Mouse (Mus musculus): Measurements from ENCODE around the gene Piezo1.

DNA sequence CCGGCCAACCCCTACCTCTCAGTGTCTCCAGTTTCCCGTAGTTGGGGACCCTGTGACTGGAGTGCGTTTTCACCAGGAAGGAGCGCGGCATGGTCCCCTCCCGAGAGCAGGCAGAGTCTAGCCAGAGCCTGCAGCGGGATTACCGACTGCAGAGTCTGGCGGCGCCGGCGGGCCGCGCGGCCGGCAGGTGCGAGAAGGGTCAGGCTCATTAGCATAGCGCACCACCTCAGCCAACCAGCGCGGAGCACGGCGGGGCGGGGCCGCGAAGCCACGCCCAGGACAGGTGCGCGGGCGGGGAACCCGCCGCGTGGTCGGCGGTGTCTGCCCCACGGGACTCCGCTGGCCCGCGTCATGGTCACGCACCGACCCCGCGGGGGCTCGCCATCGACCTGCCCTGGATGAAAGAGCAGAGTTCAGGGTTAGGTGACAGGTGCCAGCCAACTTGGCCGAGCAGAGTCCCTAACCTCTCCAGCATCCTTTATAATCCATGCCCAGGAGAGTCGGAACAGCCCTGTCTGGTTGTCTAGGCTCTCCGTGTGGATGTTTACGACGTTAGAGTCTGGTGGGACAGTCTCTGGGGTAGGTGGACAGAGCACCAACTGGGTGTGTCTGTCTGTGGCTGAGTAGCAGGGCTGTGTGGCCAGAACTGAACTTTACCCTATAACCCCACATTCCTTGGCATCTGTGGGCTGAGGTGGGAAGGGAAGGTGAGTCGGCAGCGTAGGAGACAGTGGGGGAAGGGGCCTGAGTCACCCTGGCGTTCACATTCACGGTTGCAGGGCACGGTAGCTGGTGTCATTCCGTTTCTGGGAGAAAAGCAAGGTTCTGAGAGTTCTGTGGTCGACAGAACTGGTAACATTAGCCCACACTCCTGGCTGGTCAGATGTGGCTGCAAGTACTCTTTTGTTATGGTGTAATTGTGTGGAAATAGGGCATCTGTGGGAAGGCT is 90.3 kb downstream of the Piezo1 start, which contains the start of gene Snai3:
- TF ChIP-seq POLR2A (IDR thresholded peaks at IDR 0.05; ENCODE audit: insufficient read depth, low read depth, low read length) (no peak), CTCF (IDR thresholded peaks at IDR 0.05; ENCODE audit: insufficient read depth, low read depth, low read length) (no peak)

All from olfactory bulb, adult 2 months (tissue).